Mouse (Mus musculus) lung, embryonic 16.5 days (tissue): ENCODE results near the gene Stk32c. TPM values are rescaled to one million over a fixed set of nuclear protein-coding genes. Genes with fewer than 3 reads are reported as not detected.

Experiments used
- ATAC-seq: fragments of 200-750 bp; cut with Nextera tagmentation; 2 replicates; pipeline ENCODE4 v1.8.0; 2017; ENCODE audit warnings: low read depth, mild to moderate bottlenecking, moderate library complexity
- H3K27ac ChIP-seq: fragments of 300-500 bp; sonication (generic); 2 replicates; pipeline ENCODE4 v1.5.1; 2014; ENCODE audit warnings: mild to moderate bottlenecking, control low read depth, low read length
- H3K27me3 ChIP-seq: fragments of 300-500 bp; sonication (generic); 2 replicates; pipeline ENCODE4 v1.6.1; 2014; ENCODE audit warnings: low read depth, low read length, mixed read lengths; ENCODE audit not compliant: control insufficient read depth, insufficient read depth
- H3K36me3 ChIP-seq: fragments of 300-500 bp; sonication (generic); 2 replicates; pipeline ENCODE4 v1.6.1; 2014; ENCODE audit warnings: low read length; ENCODE audit not compliant: control insufficient read depth, insufficient read depth
- H3K4me1 ChIP-seq: fragments of 300-500 bp; sonication (generic); replicated peaks from 2 replicates; pipeline ENCODE4 v1.6.1; 2014; ENCODE audit warnings: low read length, mixed read lengths; ENCODE audit not compliant: control insufficient read depth, insufficient read depth
- H3K4me2 ChIP-seq: fragments of 300-500 bp; sonication (generic); 2 replicates; pipeline ENCODE4 v1.6.1; 2014; ENCODE audit warnings: low read depth, low read length, control low read depth
- H3K4me3 ChIP-seq: fragments of 300-500 bp; sonication (generic); 2 replicates; pipeline ENCODE4 v1.5.1; 2014; ENCODE audit warnings: mild to moderate bottlenecking, low read length, control low read depth
- H3K9ac ChIP-seq: fragments of 300-500 bp; sonication (generic); 2 replicates; pipeline ENCODE4 v1.6.1; 2014; ENCODE audit warnings: low read length, control low read depth
- H3K9me3 ChIP-seq: fragments of 300-500 bp; sonication (generic); 2 replicates; pipeline ENCODE4 v1.6.1; 2016; ENCODE audit warnings: low read length; ENCODE audit not compliant: control insufficient read depth
- WGBS: fragments of 180-500 bp; shearing (Covaris S2); extraction: QIAGEN DNeasy Blood & Tissue Kit; methylation state at CpG from one replicate; pipeline ENCODE4 v1.1.7; 2014; 5-methylcytosine and 5-hydroxymethylcytosine counted together
- polyA plus RNA-seq: library from polyadenylated mRNA; unstranded; fragments of >200 nt; fragmentation: Nextera tagmentation; extraction: Ambion mirVana; gene quantifications from 2 replicates; pipeline ENCODE4 v1.2.1, GENCODE M21; 2015

The Stk32c gene
- polyA plus RNA-seq, 1 experiment from 2014 or later, result 0.18 TPM

DNA sequence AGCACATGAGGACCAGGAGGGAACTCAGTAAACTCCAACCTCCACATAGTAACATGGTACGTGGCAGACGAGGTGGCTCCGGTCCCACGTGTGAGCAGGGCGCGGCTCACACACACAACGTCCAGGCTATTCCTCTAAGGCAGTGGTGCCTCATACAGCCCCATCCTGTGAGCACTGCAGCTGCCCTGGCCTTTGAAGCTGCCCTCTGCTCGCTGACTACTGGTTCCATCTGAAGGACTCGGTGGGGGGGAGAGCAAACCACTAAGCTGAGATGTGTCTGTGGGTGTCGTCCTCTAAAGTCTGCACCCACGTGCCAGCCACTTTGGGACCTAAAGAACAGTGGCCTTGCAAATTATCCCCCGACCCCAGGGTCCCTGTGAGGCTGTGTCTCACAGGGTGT lies 17.1 kb upstream of the Stk32c start:
- no peaks in the 10 kb centered on the region for H3K9me3 ChIP-seq
- H3K9ac ChIP-seq, result no peak overlapping the region
- H3K4me3 ChIP-seq, result no peak overlapping the region
- WGBS, result 68% methylated on average over 12 of the region's 12 CpGs
- ATAC-seq, result no peak
- peaks cover 22% of the 10 kb centered on the region for H3K4me1 ChIP-seq
- no peak overlapping the region for H3K4me2 ChIP-seq
- no peaks in the 10 kb centered on the region for H3K27me3 ChIP-seq
- no peak overlapping the region for H3K27ac ChIP-seq
- H3K36me3 ChIP-seq, result no peaks in the 10 kb centered on the region

GRCm38 (mm10) chr7:139229837-139230236 lies 16.7 kb upstream of the Stk32c start:
- Histone ChIP-seq H3K4me1 (peaks cover 24% of the 10 kb centered on the region), H3K27ac (no peak overlapping the region), H3K36me3 (no peaks in the 10 kb centered on the region), H3K4me2 (no peak overlapping the region), H3K9ac (no peak overlapping the region), H3K4me3 (no peak overlapping the region), H3K27me3 (no peaks in the 10 kb centered on the region), H3K9me3 (no peaks in the 10 kb centered on the region)
- ATAC-seq, result no peak
- WGBS, result 58% methylated on average over 5 of the region's 5 CpGs

- Histone ChIP-seq H3K27me3 (no peaks in the 10 kb centered on the region), H3K4me1 (peaks cover 15% of the 10 kb centered on the region), H3K4me2 (no peak overlapping the region), H3K9ac (0 out of 2 replicates have a peak overlapping the region, but pooled peaks have one; percentile 8), H3K9me3 (no peaks in the 10 kb centered on the region), H3K36me3 (no peaks in the 10 kb centered on the region), H3K27ac (peak overlapping the region; percentile 65), H3K4me3 (no peak overlapping the region)
- WGBS, result 39% methylated on average over 6 of the region's 6 CpGs
- peak; percentile 24; the same call in 1 of the 2 replicates for ATAC-seq
Observed at GRCm38 (mm10) chr7:139228447-139229171, 15.5 kb upstream of the Stk32c start.

DNA sequence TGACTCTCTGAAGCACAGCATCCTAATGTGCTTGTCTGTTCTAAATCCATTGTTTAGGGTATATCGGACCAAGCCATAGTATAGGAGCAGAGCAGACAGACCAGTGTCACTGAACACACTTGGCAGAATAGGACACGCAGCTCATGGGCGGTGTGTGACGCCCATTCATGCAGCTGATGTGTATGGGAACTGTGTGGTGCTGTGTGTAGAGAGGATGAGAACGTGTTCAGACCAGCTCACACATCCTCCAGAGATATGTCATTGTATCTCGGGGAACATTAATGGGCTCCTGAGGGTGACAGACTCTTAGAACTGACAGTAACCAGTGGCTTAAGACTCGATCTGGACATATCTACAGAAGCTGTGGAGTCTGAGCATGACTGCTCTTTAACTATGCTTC lies 13.3 kb upstream of the Stk32c start:
- no peak overlapping the region for H3K4me3 ChIP-seq
- ATAC-seq, result no peak
- no peaks in the 10 kb centered on the region for H3K9me3 ChIP-seq
- H3K4me2 ChIP-seq, result no peak overlapping the region
- H3K27me3 ChIP-seq, result no peaks in the 10 kb centered on the region
- H3K9ac ChIP-seq, result no peak overlapping the region
- WGBS, result 81% methylated on average over 7 of the region's 7 CpGs
- H3K27ac ChIP-seq, result no peak overlapping the region
- H3K36me3 ChIP-seq, result no peaks in the 10 kb centered on the region
- peaks cover 15% of the 10 kb centered on the region for H3K4me1 ChIP-seq

DNA sequence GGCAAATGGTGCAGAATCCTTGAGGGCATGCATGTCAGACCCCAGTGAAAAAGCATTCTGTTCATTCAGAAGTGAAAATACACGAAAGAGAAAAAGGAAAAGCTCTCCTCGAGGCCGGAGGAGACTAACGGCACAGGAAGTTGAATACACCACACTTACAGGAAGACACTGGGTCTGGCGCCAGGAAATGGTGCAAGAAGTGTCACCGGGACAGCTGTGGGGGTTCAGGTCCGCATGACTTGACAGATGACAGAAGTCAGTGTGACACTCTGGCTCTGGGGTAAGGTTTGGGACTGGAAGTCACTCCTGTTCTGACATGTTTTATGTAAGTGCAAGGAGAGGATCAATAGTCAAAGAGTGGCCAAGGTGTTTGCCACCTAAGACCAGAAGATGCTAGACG lies 11.6 kb upstream of the Stk32c start:
- 32% methylated on average over 8 of the region's 8 CpGs for WGBS
- Histone ChIP-seq H3K4me1 (peaks cover 16% of the 10 kb centered on the region), H3K4me2 (no peak overlapping the region), H3K27ac (peak overlapping the region; percentile 15; the same call in 1 of the 2 replicates), H3K27me3 (no peaks in the 10 kb centered on the region), H3K4me3 (no peak overlapping the region), H3K36me3 (no peaks in the 10 kb centered on the region), H3K9ac (no peak overlapping the region), H3K9me3 (no peaks in the 10 kb centered on the region)
- 0 out of 2 replicates have a peak, but pooled peaks have one; percentile 24 for ATAC-seq

DNA sequence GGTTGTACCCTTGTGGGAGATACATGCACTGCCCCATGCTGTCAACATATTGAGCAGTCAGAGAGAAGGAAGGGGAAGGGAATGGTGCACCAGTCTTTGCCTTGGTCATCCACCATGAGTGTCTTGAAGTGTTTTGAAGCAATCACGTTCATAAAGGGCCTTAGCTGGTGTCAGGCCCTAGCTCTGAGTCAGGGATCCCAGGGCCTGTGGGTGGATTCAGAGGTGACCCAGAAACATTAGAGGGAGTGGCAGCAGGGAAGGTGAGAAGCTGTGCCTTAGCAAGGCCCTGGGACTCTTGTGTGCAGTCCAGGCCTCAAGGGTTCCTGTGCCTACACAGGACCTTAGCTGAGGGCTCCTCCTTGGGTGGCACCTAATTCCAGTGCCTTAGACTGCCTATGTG lies 11.0 kb upstream of the Stk32c start:
- 68% methylated on average over 1 of the region's 1 CpGs for WGBS
- Histone ChIP-seq H3K27me3 (no peaks in the 10 kb centered on the region), H3K4me3 (no peak overlapping the region), H3K4me2 (no peak overlapping the region), H3K27ac (no peak overlapping the region), H3K9me3 (no peaks in the 10 kb centered on the region), H3K4me1 (peaks cover 16% of the 10 kb centered on the region), H3K9ac (no peak overlapping the region), H3K36me3 (no peaks in the 10 kb centered on the region)
- no peak for ATAC-seq

DNA sequence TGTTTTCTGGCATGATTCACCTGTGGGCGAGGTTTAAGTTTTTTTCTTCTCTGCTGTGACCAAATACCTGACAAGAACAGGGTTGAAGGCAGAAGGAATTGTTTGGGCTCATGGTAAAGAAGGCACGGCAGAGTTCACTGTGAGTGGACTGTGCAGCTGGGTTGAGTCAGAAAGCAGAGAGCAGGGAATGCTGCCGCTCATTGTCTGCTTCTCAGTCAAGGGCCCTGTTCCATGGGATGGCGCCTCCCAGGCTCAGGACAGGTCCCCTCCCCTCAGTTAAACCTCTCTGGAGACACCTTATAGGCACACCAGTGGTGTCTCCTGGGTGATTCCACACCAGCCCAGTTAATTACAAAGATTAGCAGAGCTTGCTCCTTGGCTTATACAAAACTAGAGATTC lies 9.2 kb upstream of the Stk32c start:
- Histone ChIP-seq H3K27ac (no peak overlapping the region), H3K4me1 (peaks cover 10% of the 10 kb centered on the region), H3K9ac (no peak overlapping the region), H3K4me2 (no peak overlapping the region), H3K36me3 (no peaks in the 10 kb centered on the region), H3K9me3 (no peaks in the 10 kb centered on the region), H3K27me3 (no peaks in the 10 kb centered on the region), H3K4me3 (no peak overlapping the region)
- ATAC-seq, result no peak
- WGBS, result 74% methylated on average over 4 of the region's 4 CpGs

- H3K4me1 ChIP-seq, result peaks cover 10% of the 10 kb centered on the region
- H3K9ac ChIP-seq, result no peak overlapping the region
- H3K9me3 ChIP-seq, result no peaks in the 10 kb centered on the region
- no peak overlapping the region for H3K27ac ChIP-seq
- H3K4me3 ChIP-seq, result no peak overlapping the region
- no peaks in the 10 kb centered on the region for H3K27me3 ChIP-seq
- no peak overlapping the region for H3K4me2 ChIP-seq
- no peaks in the 10 kb centered on the region for H3K36me3 ChIP-seq
- no peak for ATAC-seq
- 89% methylated on average over 2 of the region's 2 CpGs for WGBS
Observed at GRCm38 (mm10) chr7:139221856-139222255, 8.7 kb upstream of the Stk32c start.

DNA sequence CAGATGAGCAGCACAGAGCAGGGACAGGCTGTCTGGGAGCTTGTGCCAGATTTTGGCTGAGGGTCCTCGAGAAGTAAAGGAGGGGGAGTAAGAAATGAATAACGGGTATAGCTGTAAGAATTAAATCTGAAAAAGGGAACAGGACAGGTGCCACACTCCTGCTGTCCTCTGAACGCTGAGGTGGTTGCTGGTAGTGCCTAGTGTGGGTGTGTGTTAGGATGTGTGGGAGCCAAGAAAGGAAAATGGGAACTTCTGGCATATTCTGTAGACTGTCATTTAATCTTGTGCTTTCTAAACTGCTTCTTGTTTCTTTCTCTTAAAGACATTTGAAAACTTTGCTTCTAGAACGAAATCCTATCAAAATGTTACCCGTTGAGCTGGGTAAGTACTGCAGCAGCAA lies 8.0 kb upstream of the Stk32c start:
- no peak overlapping the region for H3K4me3 ChIP-seq
- H3K9ac ChIP-seq, result no peak overlapping the region
- no peak for ATAC-seq
- whole genome bisulfite sequencing, result 58% methylated on average over 5 of the region's 5 CpGs
- H3K27ac ChIP-seq, result no peak overlapping the region; the same call in 1 of the 2 replicates
- peaks cover 10% of the 10 kb centered on the region for H3K4me1 ChIP-seq
- no peaks in the 10 kb centered on the region for H3K9me3 ChIP-seq
- no peaks in the 10 kb centered on the region for H3K27me3 ChIP-seq
- H3K4me2 ChIP-seq, result no peak overlapping the region
- H3K36me3 ChIP-seq, result no peaks in the 10 kb centered on the region
